Mouse (Mus musculus) ovary, postnatal 10 days (tissue): ENCODE measurements at regions not wholly inside any gene's neighbourhood (a gene's known extent, or its start where the extent isn't known, plus 50 kb on each side); places are given as distances from the start of the nearest gene placed in this dataset.

Experiments used
- DNase-seq: peaks from one replicate; pipeline ENCODE4 v3.0.0; 2022; ENCODE audit warnings: low spot score

DNA sequence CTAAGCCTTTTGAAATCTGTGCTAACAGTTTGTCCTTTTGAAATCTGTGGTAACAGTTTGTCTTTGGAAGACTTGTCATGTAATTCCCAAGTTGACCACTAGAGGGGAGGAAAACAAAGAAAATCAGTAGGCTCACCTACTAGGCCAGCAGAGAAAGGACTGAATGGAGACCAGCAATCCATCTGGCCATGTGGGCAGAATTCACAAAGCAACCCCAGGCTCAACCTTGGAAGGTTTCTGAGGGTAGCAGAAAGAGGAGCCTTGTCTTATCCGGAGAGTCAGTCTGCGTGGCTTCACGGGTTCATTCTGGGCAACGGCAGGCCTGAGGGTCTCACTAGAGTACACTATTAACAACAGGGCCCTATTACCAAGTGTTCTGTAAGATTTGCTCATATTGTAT is 319.2 kb upstream of the Sphkap start:
- DNase-seq = no peak

DNA sequence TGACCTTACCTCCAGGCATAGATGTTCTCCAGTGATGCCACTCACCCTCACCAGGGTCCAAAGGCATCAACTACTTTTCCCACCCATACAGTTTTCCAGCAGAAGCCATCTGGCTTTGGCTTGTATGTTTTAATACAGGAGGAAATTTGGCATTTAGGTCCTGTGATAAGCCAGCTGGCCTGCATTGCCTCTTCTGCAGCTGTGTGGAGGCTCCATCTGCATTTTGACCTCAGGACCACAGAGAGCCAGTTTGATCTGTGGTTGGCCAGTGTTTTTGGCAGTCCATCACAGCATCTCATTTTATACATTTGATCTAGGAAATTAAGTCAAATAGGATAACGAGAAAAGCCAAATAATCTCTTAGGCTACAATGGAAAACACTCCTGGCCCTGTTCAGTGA is 315.1 kb upstream of the Sphkap start:
- DNase-seq = no peak

DNA sequence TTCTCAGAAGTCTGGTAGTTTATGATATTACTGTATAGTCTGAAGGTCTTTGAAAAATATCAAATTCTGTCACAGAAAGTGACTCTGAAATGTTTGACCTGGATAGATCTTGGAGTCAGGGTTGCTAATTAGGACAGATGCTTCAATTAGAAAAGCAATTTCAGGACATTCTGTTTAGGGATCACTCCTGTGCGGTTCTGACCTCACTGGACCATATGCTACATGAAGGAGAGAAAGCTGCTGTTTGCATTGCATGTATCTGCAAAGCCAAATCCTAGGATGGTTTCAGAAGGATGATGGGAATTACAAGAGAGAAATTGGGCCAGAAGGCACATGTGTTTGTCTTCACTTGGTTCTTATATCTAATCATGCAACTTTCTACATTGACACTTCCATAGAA is 312.2 kb upstream of the Sphkap start:
- DNase-seq = no peak

DNA sequence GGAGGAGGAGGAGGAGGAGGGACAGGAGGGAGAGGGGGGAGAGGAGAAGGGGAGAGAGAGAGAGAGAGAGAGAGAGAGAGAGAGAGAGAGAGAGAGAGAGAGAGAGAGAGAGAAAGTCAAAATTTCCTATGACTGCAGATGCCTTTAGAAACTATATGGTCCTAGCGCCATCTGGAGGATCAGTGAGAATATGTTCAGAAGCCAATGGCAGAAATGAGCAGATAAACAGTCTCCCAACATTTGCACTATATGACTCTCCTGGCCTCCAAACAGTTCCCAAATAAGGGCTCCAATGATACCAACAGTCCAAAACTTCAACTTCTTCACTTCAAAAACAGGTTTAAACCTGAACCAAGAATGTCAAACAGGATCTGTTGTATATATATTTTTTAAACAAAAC is 309.1 kb upstream of the Sphkap start:
- DNase-seq = no peak

DNA sequence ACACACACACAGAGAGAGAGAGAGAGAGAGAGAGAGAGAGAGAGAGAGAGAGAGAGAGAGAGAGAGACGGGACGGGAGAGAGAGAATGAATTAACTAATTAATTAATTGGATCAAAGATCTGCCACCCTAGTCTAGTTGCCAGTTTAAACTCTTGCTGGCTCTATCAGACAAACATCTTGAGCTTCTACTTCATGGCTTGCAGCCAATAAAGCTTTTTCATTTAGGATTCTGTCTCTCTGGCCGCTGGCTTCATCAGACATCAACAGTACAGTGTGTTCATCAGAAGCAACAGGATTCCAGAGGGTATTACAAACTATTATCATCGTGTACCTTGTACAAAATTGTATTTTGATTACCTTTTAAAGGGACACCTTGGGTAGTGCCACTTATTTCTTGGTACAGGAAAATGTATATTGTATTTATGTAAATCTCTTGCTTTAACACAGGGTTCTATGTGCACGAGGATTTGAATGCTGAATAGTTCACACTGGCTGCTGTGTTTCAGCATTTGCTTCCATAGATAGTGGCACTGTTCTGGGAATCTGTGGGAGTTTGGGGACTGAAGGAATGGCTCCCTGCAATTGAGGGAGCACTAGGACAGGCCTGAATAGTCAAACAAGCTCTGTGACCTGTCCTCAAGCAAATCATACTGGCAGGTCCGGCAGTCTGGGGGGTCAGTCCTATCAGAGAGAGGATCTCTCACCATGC is 293.9 kb upstream of the Sphkap start:
- no peak for DNase-seq

DNA sequence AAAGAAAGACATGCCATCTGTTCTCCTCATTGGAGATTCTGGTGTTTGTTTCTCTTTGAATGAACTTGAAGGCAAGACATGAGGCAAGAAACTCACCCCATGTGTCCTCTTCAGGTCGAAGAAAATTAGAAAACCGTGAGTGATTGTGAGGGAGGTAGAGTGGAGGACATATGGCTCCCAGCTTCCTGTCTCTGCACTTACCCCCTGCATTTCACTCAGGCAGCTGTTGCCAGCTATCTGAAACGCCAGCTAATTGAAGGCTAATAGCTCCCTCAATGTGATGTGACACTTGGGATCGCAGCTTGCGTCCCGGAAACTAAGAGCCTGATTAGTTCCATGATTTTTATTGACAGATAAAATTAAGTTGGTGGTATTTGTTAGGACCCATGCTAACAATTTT is 289.4 kb upstream of the Sphkap start:
- DNase-seq = no peak

DNA sequence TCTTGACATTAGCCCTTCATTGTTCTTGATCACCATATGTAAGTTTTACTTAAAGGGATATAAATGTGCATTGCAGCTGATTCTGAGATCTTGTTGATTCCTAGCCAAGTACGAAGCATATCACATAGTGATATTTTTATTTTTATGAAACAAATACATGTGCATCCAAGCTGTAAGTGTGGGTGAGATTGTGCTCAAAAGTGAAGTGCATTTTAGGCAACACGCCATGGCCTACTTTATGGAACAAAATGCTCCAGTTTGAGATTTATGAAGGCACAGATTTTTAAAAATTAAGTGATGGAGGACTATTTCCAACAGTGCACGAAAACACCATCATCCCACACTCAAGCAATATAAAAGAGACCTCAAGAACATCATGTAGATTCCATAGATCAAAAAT is 277.2 kb upstream of the Sphkap start:
- no peak for DNase-seq

DNA sequence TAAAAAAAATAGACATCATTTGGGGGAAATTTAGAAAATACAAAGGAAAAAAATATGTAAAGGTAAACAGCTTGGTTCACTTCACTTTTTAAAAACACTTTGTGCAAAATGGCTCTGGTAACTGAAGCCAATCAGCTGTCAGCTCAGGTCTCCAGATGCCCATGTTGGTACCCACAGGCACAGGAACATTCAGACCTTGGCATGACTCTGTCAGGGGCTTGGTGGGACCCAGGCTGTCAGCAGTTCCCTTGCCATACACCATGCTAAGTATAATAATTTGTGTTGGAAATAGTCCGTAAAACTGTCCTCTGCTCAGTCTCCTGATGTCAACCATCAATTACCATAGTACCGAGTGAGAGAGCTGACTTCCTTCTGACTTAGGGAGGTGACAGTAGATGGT is 257.3 kb upstream of the Sphkap start:
- no peak for DNase-seq

DNA sequence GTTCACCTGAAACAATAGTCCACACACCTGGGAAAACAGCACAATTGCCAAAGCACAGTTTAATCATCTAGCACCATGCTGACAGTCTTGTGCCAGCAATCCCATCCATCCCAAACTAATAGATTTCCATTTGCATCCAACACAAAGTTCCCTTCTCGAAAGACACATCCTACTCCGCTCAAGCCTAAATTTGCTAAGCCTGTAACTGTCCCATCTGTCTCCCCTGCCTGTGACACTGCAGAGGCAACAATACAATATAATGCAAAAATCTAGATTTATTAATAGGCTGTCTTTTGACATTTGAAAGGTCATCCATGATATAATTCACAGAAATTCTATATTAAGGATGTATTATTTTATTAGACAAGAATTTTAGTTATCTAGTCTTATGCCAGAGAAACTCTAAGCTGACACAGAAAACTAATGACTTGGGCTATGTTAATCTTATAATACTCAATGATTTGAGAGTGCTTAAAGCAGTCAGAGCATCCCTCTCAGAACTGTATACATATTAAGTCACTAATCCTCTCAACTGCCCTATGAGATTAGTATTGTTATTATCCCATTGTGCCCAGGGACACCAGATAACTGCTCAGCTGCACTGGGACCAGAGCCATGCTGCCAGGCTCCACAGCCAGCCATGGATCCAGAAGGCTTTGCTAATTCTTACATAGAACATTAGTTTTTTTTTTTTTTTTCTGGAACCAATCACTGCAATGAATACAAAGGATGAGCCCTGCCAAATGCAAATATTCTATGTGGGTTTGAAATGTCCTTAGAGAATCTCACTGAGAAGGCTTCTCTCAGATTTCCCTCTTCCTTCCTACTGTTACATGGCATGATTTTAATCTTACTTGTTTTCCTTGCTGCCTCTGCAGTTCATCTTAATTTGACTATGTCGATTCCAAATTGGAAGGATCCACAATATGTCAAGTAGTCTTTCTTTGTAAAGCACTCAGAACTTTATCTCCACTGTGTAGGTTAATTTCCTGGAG is 254.1 kb upstream of the Sphkap start:
- DNase-seq = no peak

GRCm38 (mm10) chr1:83653661-83654060 is 245.7 kb upstream of the Sphkap start:
- no peak for DNase-seq

DNA sequence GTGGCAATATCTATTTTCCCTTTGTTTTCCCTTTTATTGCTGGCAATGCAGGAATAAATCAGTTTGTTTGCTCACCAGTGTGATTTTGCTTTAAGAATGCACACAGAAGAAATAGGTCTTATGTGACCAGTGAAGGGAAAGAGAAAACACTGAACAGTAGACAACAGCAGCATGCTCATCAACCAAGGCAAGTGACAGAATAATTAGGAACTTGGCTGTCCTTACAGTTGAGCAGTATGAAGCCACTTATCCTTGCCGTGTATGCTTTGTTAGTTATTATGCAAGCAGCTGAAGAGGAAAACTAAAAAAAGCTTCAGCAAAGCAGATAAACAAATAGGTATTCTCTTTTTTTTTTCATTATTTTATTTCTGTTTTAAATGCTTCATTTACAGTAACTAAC is 237.6 kb upstream of the Sphkap start:
- no peak for DNase-seq

DNA sequence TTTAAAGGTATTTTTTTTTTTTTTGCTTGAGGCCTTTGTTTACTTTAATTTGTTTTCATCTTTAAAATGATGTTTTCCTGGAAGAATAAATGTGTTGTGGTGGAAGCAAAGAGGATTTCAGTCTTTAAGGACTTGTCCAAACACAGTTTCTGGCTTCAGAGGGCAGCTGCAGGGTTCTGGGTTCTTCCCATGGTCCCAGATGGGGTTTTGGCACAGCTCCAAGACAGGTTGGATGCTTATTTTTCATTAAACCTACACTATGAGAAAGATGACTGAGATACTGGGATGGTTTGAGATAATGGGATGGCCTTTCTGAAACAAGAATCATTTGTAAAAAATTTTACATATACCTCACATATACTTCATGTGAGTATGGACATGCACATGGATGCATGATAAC is 234.7 kb upstream of the Sphkap start:
- DNase-seq = no peak

GRCm38 (mm10) chr1:83636051-83636450 is 228.1 kb upstream of the Sphkap start:
- no peak for DNase-seq

DNA sequence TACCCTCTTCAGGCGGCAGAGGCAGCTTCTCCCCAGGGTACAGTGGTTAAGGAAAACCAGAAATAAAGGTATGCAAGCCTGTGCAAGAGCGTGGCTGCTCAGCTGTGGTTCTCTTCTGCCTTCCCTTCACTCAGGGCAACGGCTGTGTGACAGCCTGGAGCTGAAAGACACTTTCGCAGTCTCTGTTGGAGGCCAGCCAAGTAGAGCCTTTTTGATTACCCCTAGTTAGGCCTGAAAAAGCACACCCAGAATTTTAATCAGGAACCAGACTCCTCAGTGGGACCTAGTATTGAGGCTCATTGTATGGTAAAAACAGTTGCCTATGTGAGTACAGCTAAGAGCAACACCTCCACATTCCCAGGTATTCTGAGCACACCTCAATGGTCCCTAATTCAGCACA is 223.8 kb upstream of the Sphkap start:
- no peak for DNase-seq

- no peak for DNase-seq
Observed at GRCm38 (mm10) chr1:83631394-83631793, 223.4 kb upstream of the Sphkap start.

- no peak for DNase-seq
Observed at GRCm38 (mm10) chr1:83587258-83587657, 179.3 kb upstream of the Sphkap start.

GRCm38 (mm10) chr1:83583041-83583440 is 175.0 kb upstream of the Sphkap start:
- no peak for DNase-seq

DNA sequence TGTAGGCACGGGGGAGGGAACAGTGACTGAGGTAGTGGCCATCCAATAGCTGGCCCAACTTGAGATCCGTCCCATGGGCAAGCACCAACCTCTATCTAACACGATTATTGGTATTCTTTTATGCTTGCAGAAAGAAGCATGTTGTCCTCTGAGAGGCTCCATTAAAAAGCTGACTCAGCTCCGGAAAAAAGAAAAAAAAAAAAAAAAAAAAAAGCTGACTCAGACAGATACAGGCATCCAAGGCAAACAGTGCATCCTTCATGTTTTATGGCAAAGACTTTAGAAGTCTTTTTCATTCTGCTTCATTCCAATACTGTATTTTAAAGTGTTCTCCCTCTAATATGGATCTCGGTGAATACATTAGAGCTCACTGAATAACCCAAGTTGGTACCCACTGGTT is 162.0 kb upstream of the Sphkap start:
- DNase-seq = no peak

DNA sequence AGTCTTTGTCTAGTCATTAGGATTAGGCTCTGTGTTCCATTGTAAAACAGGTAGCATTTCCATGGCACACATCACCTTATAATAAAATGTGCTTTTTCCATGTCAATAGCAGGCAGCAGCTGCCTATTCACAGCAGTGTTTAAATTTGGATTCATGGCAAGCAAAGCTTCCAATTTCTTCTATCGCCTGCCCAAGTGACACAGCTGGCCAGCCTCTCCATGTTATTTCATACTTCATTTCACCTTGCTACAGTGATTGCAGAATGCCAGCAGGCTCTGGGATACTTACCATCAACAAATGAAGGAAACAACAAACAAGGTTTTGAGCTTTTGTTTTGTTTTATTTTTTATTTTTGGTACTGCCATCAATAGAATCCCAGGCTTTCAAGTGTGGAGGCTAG is 160.7 kb upstream of the Sphkap start:
- DNase-seq = no peak

DNA sequence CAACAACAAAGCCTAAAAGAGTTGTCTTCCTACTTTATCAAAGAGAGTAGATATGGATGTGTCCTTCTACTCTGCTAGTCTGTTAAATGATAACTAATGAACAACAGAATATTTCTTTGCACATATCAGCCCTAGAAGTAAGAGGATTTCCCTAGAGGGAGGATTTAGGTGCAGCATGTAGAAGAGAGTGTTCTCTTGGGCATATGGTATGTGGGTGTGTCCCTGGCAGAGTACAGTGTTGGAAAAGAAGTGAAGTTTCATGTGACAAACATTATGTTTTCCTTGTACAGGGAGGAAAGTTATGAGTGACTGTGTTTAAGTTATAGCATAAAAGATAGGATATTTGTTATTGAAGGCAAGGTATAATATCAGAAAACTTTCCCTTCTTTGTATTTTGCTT is 143.6 kb upstream of the Sphkap start:
- DNase-seq = no peak

GRCm38 (mm10) chr1:83535461-83535860 is 127.5 kb upstream of the Sphkap start:
- DNase-seq = no peak

GRCm38 (mm10) chr1:83527803-83528202 is 119.8 kb upstream of the Sphkap start:
- no peak for DNase-seq

- no peak for DNase-seq
Observed at GRCm38 (mm10) chr1:83509356-83509755, 101.4 kb upstream of the Sphkap start.
